Mouse (Mus musculus) limb, embryonic 13.5 days (tissue): Measurements from ENCODE around the gene Kcnab1. TPM values are rescaled to one million over a fixed set of nuclear protein-coding genes. Genes with fewer than 3 reads are reported as not detected.

ENCODE experiments used
- ATAC-seq: fragments of 200-750 bp; cut with Nextera tagmentation; 2 replicates; pipeline ENCODE4 v1.8.0; 2017; ENCODE audit warnings: low read depth, moderate number of reproducible peaks, moderate TSS enrichment; ENCODE audit not compliant: low FRiP score
- H3K27ac ChIP-seq: fragments of 300-500 bp; sonication (generic); 2 replicates; pipeline ENCODE4 v1.5.1; 2015; ENCODE audit warnings: inconsistent platforms, mild to moderate bottlenecking, moderate library complexity
- H3K27me3 ChIP-seq: fragments of 300-500 bp; sonication (generic); 2 replicates; pipeline ENCODE4 v1.6.1; 2015; ENCODE audit warnings: mild to moderate bottlenecking, inconsistent platforms
- H3K36me3 ChIP-seq: fragments of 300-500 bp; sonication (generic); 2 replicates; pipeline ENCODE4 v1.6.1; 2015; ENCODE audit warnings: inconsistent platforms, mild to moderate bottlenecking, moderate library complexity
- H3K4me1 ChIP-seq: fragments of 300-500 bp; sonication (generic); 2 replicates; pipeline ENCODE4 v1.6.1; 2015; ENCODE audit warnings: inconsistent platforms
- H3K4me2 ChIP-seq: fragments of 300-500 bp; sonication (generic); replicated peaks from 2 replicates; pipeline ENCODE4 v1.6.1; 2015; ENCODE audit warnings: inconsistent platforms, mild to moderate bottlenecking, moderate library complexity
- H3K4me3 ChIP-seq: fragments of 300-500 bp; sonication (generic); 2 replicates; pipeline ENCODE4 v1.5.1; 2015; ENCODE audit warnings: moderate library complexity, mild to moderate bottlenecking, inconsistent platforms
- H3K9ac ChIP-seq: fragments of 300-500 bp; sonication (generic); 2 replicates; pipeline ENCODE4 v1.6.1; 2015; ENCODE audit warnings: mild to moderate bottlenecking, inconsistent platforms
- H3K9me3 ChIP-seq: fragments of 300-500 bp; sonication (generic); 2 replicates; pipeline ENCODE4 v1.6.1; 2016; ENCODE audit warnings: inconsistent platforms
- WGBS: fragments of 180-500 bp; shearing (Covaris S2); methylation state at CpG from one replicate; pipeline ENCODE4 v1.1.7; 2015; 5-methylcytosine and 5-hydroxymethylcytosine counted together
- polyA plus RNA-seq: library from polyadenylated mRNA; unstranded; fragments of >200 nt; fragmentation: Nextera tagmentation; extraction: Ambion mirVana; gene quantifications from 2 replicates; pipeline ENCODE4 v1.2.1, GENCODE M21; 2015

The Kcnab1 gene
- polyA plus RNA-seq, 1 experiment from 2014 or later = 12.5 TPM

- Histone ChIP-seq H3K27ac (no peak overlapping the region), H3K27me3 (0 out of 2 replicates have a peak, but pooled peaks cover 10% of the 10 kb centered on the region), H3K9me3 (no peaks in the 10 kb centered on the region), H3K4me1 (peaks cover 25% of the 10 kb centered on the region), H3K4me3 (no peak overlapping the region), H3K4me2 (no peak overlapping the region), H3K9ac (no peak overlapping the region), H3K36me3 (no peaks in the 10 kb centered on the region)
- no peak for ATAC-seq
- WGBS = 58% methylated on average over 8 of the region's 8 CpGs
Observed at GRCm38 (mm10) chr3:65205539-65206020, 96.4 kb downstream of the Kcnab1 start.

- H3K27ac ChIP-seq = no peak overlapping the region
- no peak overlapping the region for H3K9ac ChIP-seq
- H3K36me3 ChIP-seq = no peaks in the 10 kb centered on the region
- ATAC-seq = no peak
- H3K4me1 ChIP-seq = peaks cover 4% of the 10 kb centered on the region; the same call in 1 of the 2 replicates
- no peaks in the 10 kb centered on the region for H3K27me3 ChIP-seq
- WGBS = 73% methylated on average over 2 of the region's 2 CpGs
- no peak overlapping the region for H3K4me2 ChIP-seq
- H3K9me3 ChIP-seq = no peaks in the 10 kb centered on the region
- no peak overlapping the region for H3K4me3 ChIP-seq
Observed at GRCm38 (mm10) chr3:65213725-65214124, 104.5 kb downstream of the Kcnab1 start.

- peaks cover 4% of the 10 kb centered on the region; the same call in 1 of the 2 replicates for H3K4me1 ChIP-seq
- H3K4me2 ChIP-seq = no peak overlapping the region
- H3K9me3 ChIP-seq = no peaks in the 10 kb centered on the region
- 86% methylated on average over 2 of the region's 2 CpGs for WGBS
- H3K27me3 ChIP-seq = no peaks in the 10 kb centered on the region
- no peaks in the 10 kb centered on the region for H3K36me3 ChIP-seq
- H3K4me3 ChIP-seq = no peak overlapping the region
- ATAC-seq = no peak
- H3K9ac ChIP-seq = no peak overlapping the region
- H3K27ac ChIP-seq = no peak overlapping the region
Observed at GRCm38 (mm10) chr3:65214635-65215034, 105.5 kb downstream of the Kcnab1 start.

- no peaks in the 10 kb centered on the region for H3K9me3 ChIP-seq
- H3K4me1 ChIP-seq = peaks cover 4% of the 10 kb centered on the region; the same call in 1 of the 2 replicates
- no peaks in the 10 kb centered on the region for H3K36me3 ChIP-seq
- no peak overlapping the region for H3K4me3 ChIP-seq
- H3K9ac ChIP-seq = no peak overlapping the region
- H3K27ac ChIP-seq = no peak overlapping the region
- H3K4me2 ChIP-seq = no peak overlapping the region
- 85% methylated on average over 7 of the region's 7 CpGs for WGBS
- H3K27me3 ChIP-seq = no peaks in the 10 kb centered on the region
- ATAC-seq = no peak
Observed at GRCm38 (mm10) chr3:65217673-65218579, 108.7 kb downstream of the Kcnab1 start.

- no peak for ATAC-seq
- Histone ChIP-seq H3K27me3 (no peaks in the 10 kb centered on the region), H3K9me3 (no peaks in the 10 kb centered on the region), H3K4me1 (no peaks in the 10 kb centered on the region), H3K27ac (no peak overlapping the region), H3K9ac (no peak overlapping the region), H3K4me2 (no peak overlapping the region), H3K4me3 (no peak overlapping the region), H3K36me3 (no peaks in the 10 kb centered on the region)
Observed at GRCm38 (mm10) chr3:65220287-65220686, 111.1 kb downstream of the Kcnab1 start.

GRCm38 (mm10) chr3:65223635-65224034 lies 114.5 kb downstream of the Kcnab1 start:
- WGBS = 92% methylated on average over 2 of the region's 2 CpGs
- Histone ChIP-seq H3K4me3 (no peak overlapping the region), H3K9ac (no peak overlapping the region), H3K4me1 (no peaks in the 10 kb centered on the region), H3K27ac (no peak overlapping the region), H3K4me2 (no peak overlapping the region), H3K27me3 (no peaks in the 10 kb centered on the region), H3K36me3 (no peaks in the 10 kb centered on the region), H3K9me3 (no peaks in the 10 kb centered on the region)
- no peak for ATAC-seq

- Histone ChIP-seq H3K36me3 (no peaks in the 10 kb centered on the region), H3K4me2 (no peak overlapping the region), H3K9ac (no peak overlapping the region), H3K4me1 (no peaks in the 10 kb centered on the region), H3K27me3 (no peaks in the 10 kb centered on the region), H3K27ac (no peak overlapping the region), H3K4me3 (no peak overlapping the region), H3K9me3 (0 out of 2 replicates have a peak, but pooled peaks cover 3% of the 10 kb centered on the region)
- ATAC-seq = no peak
- WGBS = 82% methylated on average over 1 of the region's 1 CpGs
Observed at GRCm38 (mm10) chr3:65230978-65231377, 121.8 kb downstream of the Kcnab1 start.

- H3K4me2 ChIP-seq = no peak overlapping the region
- no peak overlapping the region for H3K27ac ChIP-seq
- no peak for ATAC-seq
- no peak overlapping the region for H3K4me3 ChIP-seq
- 0 out of 2 replicates have a peak, but pooled peaks cover 6% of the 10 kb centered on the region for H3K9me3 ChIP-seq
- H3K4me1 ChIP-seq = no peaks in the 10 kb centered on the region
- no peak overlapping the region for H3K9ac ChIP-seq
- H3K36me3 ChIP-seq = no peaks in the 10 kb centered on the region
- H3K27me3 ChIP-seq = no peaks in the 10 kb centered on the region
- WGBS = 83% methylated on average over 11 of the region's 11 CpGs
Observed at GRCm38 (mm10) chr3:65231419-65232090, 122.4 kb downstream of the Kcnab1 start.

- Histone ChIP-seq H3K4me1 (no peaks in the 10 kb centered on the region), H3K36me3 (no peaks in the 10 kb centered on the region), H3K27ac (no peak overlapping the region), H3K4me2 (no peak overlapping the region), H3K9ac (no peak overlapping the region), H3K9me3 (no peaks in the 10 kb centered on the region), H3K4me3 (no peak overlapping the region), H3K27me3 (no peaks in the 10 kb centered on the region)
- 68% methylated on average over 6 of the region's 6 CpGs for WGBS
- no peak for ATAC-seq
Observed at GRCm38 (mm10) chr3:65249023-65249422, 139.8 kb downstream of the Kcnab1 start.

GRCm38 (mm10) chr3:65260521-65260920 lies 151.3 kb downstream of the Kcnab1 start:
- ATAC-seq = no peak
- WGBS = 86% methylated on average over 4 of the region's 4 CpGs
- Histone ChIP-seq H3K4me1 (no peaks in the 10 kb centered on the region), H3K9me3 (no peaks in the 10 kb centered on the region), H3K27me3 (no peaks in the 10 kb centered on the region), H3K36me3 (no peaks in the 10 kb centered on the region), H3K27ac (no peak overlapping the region), H3K9ac (no peak overlapping the region), H3K4me3 (no peak overlapping the region), H3K4me2 (no peak overlapping the region)

- ATAC-seq = no peak
- Histone ChIP-seq H3K4me2 (no peak overlapping the region), H3K4me3 (no peak overlapping the region), H3K27ac (no peak overlapping the region), H3K9me3 (no peaks in the 10 kb centered on the region), H3K9ac (no peak overlapping the region), H3K27me3 (no peaks in the 10 kb centered on the region), H3K4me1 (no peaks in the 10 kb centered on the region), H3K36me3 (no peaks in the 10 kb centered on the region)
- 73% methylated on average over 12 of the region's 12 CpGs for WGBS
Observed at GRCm38 (mm10) chr3:65262506-65263422, 153.6 kb downstream of the Kcnab1 start.
